Mouse (Mus musculus) MEL (cell line): ENCODE data around the gene Rgs6. TPM values are rescaled to one million over a fixed set of nuclear protein-coding genes. Genes with fewer than 3 reads are reported as not detected.
A peak's percentile ranks its signal among the peaks of the same experiment; 100 is the strongest.

ENCODE experiments used
- DNase-seq: peaks from one replicate; pipeline ENCODE4 v3.0.0; 2011; ENCODE audit warnings: low read depth, low spot score
- H3K27ac ChIP-seq: 2 replicates; pipeline ENCODE4 v1.5.1; 2012; ENCODE audit warnings: low read depth, mild to moderate bottlenecking, control low read depth, low read length, moderate library complexity; ENCODE audit not compliant: control insufficient read depth
- H3K27me3 ChIP-seq, 2 experiments: fragments of 150-350 bp in 1 of 2; sonication (generic) in 1 of 2; 2 replicates each; pipeline ENCODE4 v1.6.1; 2012; ENCODE audit warnings: low read length in 2 of 2, mild to moderate bottlenecking in 2 of 2, improper control_type of control experiment in 1 of 2, moderate library complexity in 1 of 2; ENCODE audit not compliant: insufficient read depth in 2 of 2, control insufficient read depth in 1 of 2
- H3K36me3 ChIP-seq, 2 experiments: 2 replicates each; pipeline ENCODE4 v1.6.1; 2012 to 2014; ENCODE audit warnings: low read length in 2 of 2, improper control_type of control experiment in 1 of 2, inconsistent platforms in 1 of 2, mild to moderate bottlenecking in 1 of 2; ENCODE audit not compliant: insufficient read depth in 2 of 2, control insufficient read depth in 1 of 2
- H3K4me1 ChIP-seq, 2 experiments: fragments of 150-350 bp in 1 of 2; sonication (generic) in 1 of 2; 2 replicates each; pipeline ENCODE4 v1.6.1; 2012; ENCODE audit warnings: low read length in 2 of 2, improper control_type of control experiment in 1 of 2, mild to moderate bottlenecking in 1 of 2; ENCODE audit not compliant: insufficient read depth in 2 of 2, control insufficient read depth in 1 of 2
- H3K4me3 ChIP-seq, 2 experiments: fragments of 150-350 bp in 1 of 2; sonication (generic) in 1 of 2; 2 replicates each; pipeline ENCODE4 v1.5.1; 2012; ENCODE audit warnings: low read depth in 2 of 2, low read length in 2 of 2, mild to moderate bottlenecking in 2 of 2, moderate library complexity in 2 of 2, control low read depth in 1 of 2, improper control_type of control experiment in 1 of 2; ENCODE audit not compliant: control insufficient read depth in 1 of 2, insufficient read depth in 1 of 2
- H3K79me2 ChIP-seq: 2 replicates; pipeline ENCODE4 v1.6.1; 2012; ENCODE audit warnings: mild to moderate bottlenecking, low read length, moderate library complexity; ENCODE audit not compliant: control insufficient read depth, poor library complexity, insufficient read depth
- H3K9ac ChIP-seq: 2 replicates; pipeline ENCODE4 v1.6.1; 2012; ENCODE audit warnings: low read depth, mild to moderate bottlenecking, control low read depth, low read length, moderate library complexity; ENCODE audit not compliant: control insufficient read depth, poor library complexity, severe bottlenecking
- H3K9me3 ChIP-seq: fragments of 150-350 bp; sonication (generic); replicated peaks from 2 replicates; pipeline ENCODE4 v1.6.1; 2012; ENCODE audit warnings: mild to moderate bottlenecking, low read length, improper control_type of control experiment, moderate library complexity; ENCODE audit not compliant: insufficient read depth
- CTCF ChIP-seq, 3 experiments: IDR thresholded peaks in 2 of 3; conservative IDR thresholded peaks in 1 of 3; 2 replicates each; pipeline ENCODE4 v1.5.1; 2011 to 2012; ENCODE audit warnings: low read length in 3 of 3, low read depth in 2 of 3, mild to moderate bottlenecking in 2 of 3, improper control_type of control experiment in 1 of 3, inconsistent platforms in 1 of 3, mixed read lengths in 1 of 3, moderate library complexity in 1 of 3; ENCODE audit not compliant: control insufficient read depth in 1 of 3, insufficient read depth in 1 of 3, poor library complexity in 1 of 3, severe bottlenecking in 1 of 3
- ELF1 ChIP-seq: IDR thresholded peaks from 2 replicates; pipeline ENCODE4 v1.6.1; 2014; ENCODE audit warnings: low read depth, mild to moderate bottlenecking, inconsistent platforms, low read length, improper control_type of control experiment, moderate library complexity
- EP300 ChIP-seq, 2 experiments: IDR thresholded peaks; 2 replicates each; pipeline ENCODE4 v1.6.1; 2011; ENCODE audit warnings: improper control_type of control experiment in 2 of 2, low read length in 2 of 2, low read depth in 1 of 2, mild to moderate bottlenecking in 1 of 2
- ETS1 ChIP-seq: IDR thresholded peaks from 2 replicates; pipeline ENCODE4 v1.6.1; 2012; ENCODE audit warnings: low read depth, mild to moderate bottlenecking, inconsistent platforms, low read length, improper control_type of control experiment, moderate library complexity
- GABPA ChIP-seq: IDR thresholded peaks from 2 replicates; pipeline ENCODE4 v1.6.1; 2012; ENCODE audit warnings: low read depth, mild to moderate bottlenecking, inconsistent platforms, low read length, improper control_type of control experiment, moderate library complexity
- GATA1 ChIP-seq: IDR thresholded peaks from 2 replicates; pipeline ENCODE4 v1.6.1; 2011; ENCODE audit warnings: low read depth, low read length, improper control_type of control experiment
- HCFC1 ChIP-seq: IDR thresholded peaks from 2 replicates; pipeline ENCODE4 v1.6.1; 2012; ENCODE audit warnings: low read depth, mild to moderate bottlenecking, inconsistent platforms, low read length, improper control_type of control experiment, moderate library complexity
- JUND ChIP-seq: IDR thresholded peaks from 2 replicates; pipeline ENCODE4 v1.6.1; 2011; ENCODE audit warnings: low read depth, mild to moderate bottlenecking, improper control_type of control experiment, low read length
- MAX ChIP-seq: IDR thresholded peaks from 2 replicates; pipeline ENCODE4 v1.6.1; 2011; ENCODE audit warnings: low read length, improper control_type of control experiment
- MEF2A ChIP-seq: IDR thresholded peaks from 2 replicates; pipeline ENCODE4 v1.6.1; 2014; ENCODE audit warnings: low read depth, mild to moderate bottlenecking, inconsistent platforms, low read length, improper control_type of control experiment; ENCODE audit not compliant: poor library complexity, insufficient replicate concordance, severe bottlenecking; ENCODE audit errors: extremely low read depth
- MXI1 ChIP-seq: IDR thresholded peaks from 2 replicates; pipeline ENCODE4 v1.6.1; 2011; ENCODE audit warnings: mild to moderate bottlenecking, low read depth, low read length, improper control_type of control experiment
- MYB ChIP-seq: IDR thresholded peaks from 2 replicates; pipeline ENCODE4 v1.6.1; 2011; ENCODE audit warnings: mild to moderate bottlenecking, low read depth, low read length, improper control_type of control experiment
- MYC ChIP-seq: IDR thresholded peaks from 2 replicates; pipeline ENCODE4 v1.6.1; 2011; ENCODE audit warnings: low read depth, mild to moderate bottlenecking, low read length, improper control_type of control experiment, moderate library complexity
- POLR2AphosphoS5 ChIP-seq: IDR thresholded peaks from 2 replicates; pipeline ENCODE4 v1.6.1; 2012; ENCODE audit warnings: low read depth, borderline replicate concordance, mild to moderate bottlenecking, inconsistent platforms, low read length, moderate library complexity, mixed read lengths
- RAD21 ChIP-seq: IDR thresholded peaks from 2 replicates; pipeline ENCODE4 v1.6.1; 2011; ENCODE audit warnings: mild to moderate bottlenecking, low read depth, low read length, improper control_type of control experiment
- RCOR1 ChIP-seq: IDR thresholded peaks from 2 replicates; pipeline ENCODE4 v1.6.1; 2012; ENCODE audit warnings: low read depth, mild to moderate bottlenecking, inconsistent platforms, low read length, improper control_type of control experiment
- SIN3A ChIP-seq: IDR thresholded peaks from 2 replicates; pipeline ENCODE4 v1.6.1; 2012; ENCODE audit warnings: low read length, improper control_type of control experiment, inconsistent platforms
- SMC3 ChIP-seq: IDR thresholded peaks from 2 replicates; pipeline ENCODE4 v1.6.1; 2011; ENCODE audit warnings: low read depth, low read length, improper control_type of control experiment
- TAL1 ChIP-seq: IDR thresholded peaks from 2 replicates; pipeline ENCODE4 v1.6.1; 2012; ENCODE audit warnings: mild to moderate bottlenecking, inconsistent platforms, low read length, moderate library complexity, mixed read lengths
- TBP ChIP-seq: IDR thresholded peaks from 2 replicates; pipeline ENCODE4 v1.8.0; 2011; ENCODE audit warnings: low read depth, low read length, improper control_type of control experiment
- TCF12 ChIP-seq: IDR thresholded peaks from 2 replicates; pipeline ENCODE4 v1.6.1; 2014; ENCODE audit warnings: low read depth, mild to moderate bottlenecking, inconsistent platforms, low read length, improper control_type of control experiment, moderate library complexity
- UBTF ChIP-seq: IDR thresholded peaks from 2 replicates; pipeline ENCODE4 v1.6.1; 2012; ENCODE audit warnings: low read depth, mild to moderate bottlenecking, inconsistent platforms, low read length, improper control_type of control experiment, moderate library complexity, borderline replicate concordance; ENCODE audit not compliant: insufficient read depth
- ZKSCAN1 ChIP-seq: IDR thresholded peaks from 2 replicates; pipeline ENCODE4 v1.6.1; 2012; ENCODE audit warnings: low read depth, mild to moderate bottlenecking, inconsistent platforms, low read length, improper control_type of control experiment, moderate library complexity
- polyA plus RNA-seq, 2 experiments: library from polyadenylated mRNA; stranded (reverse) in 1 of 2; unstranded in 1 of 2; fragments of >175 nt in 1 of 2; fragments of >200 nt in 1 of 2; gene quantifications; 2 replicates each; pipeline versions ENCODE4 v1.2.1 to v1.2.4; 2012; ENCODE audit warnings: low replicate concordance in 2 of 2, low read depth in 1 of 2; ENCODE audit not compliant: insufficient read length in 2 of 2, insufficient read depth in 1 of 2, missing spikeins in 1 of 2
- total RNA-seq: library from RNA; depleted of rRNA; stranded (reverse); fragments of 300-350 nt; gene quantifications from 2 replicates; pipeline ENCODE4 v1.2.3, GENCODE M21; 2012

The Rgs6 gene
- total and polyA plus RNA-seq, 3 experiments, result not detected

DNA sequence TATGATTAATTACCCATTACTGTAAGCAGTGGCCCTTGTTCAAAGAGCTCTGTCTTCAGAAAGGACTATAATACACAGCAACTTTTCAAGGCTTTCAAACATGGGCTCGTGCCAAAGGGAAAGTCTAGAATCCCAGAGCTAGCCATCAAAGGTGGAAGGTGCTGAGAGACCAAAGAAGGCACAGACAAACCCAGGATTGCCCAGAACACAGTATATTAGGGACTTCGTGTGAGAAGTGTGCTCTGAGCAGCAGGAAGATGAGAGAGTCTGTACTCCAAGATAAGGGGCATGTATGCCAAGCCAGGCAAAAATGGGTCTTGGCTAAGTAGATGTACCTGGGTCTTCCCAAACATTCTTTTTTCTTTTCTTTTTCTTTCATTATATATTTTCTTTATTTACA is 553.1 kb downstream of the Rgs6 start:
- Histone ChIP-seq H3K79me2 (no peaks in the 10 kb centered on the region), H3K36me3 (peaks cover 0 to 21% of the 10 kb centered on the region in 2 experiments; a peak in 2 of 4 replicates), H3K4me1 (peaks cover 4 to 31% of the 10 kb centered on the region in 2 experiments; a peak in 3 of 4 replicates), H3K4me3 (no peak overlapping the region), H3K27me3 (peaks cover 3 to 6% of the 10 kb centered on the region in 2 experiments; a peak in 3 of 4 replicates), H3K27ac (peak overlapping the region; percentile 51; the same call in 1 of the 2 replicates), H3K9me3 (no peaks in the 10 kb centered on the region), H3K9ac (no peak overlapping the region)
- no peak for TF ChIP-seq ELF1
- TF ChIP-seq MYB, result no peak
- peak; percentile 93 for TF ChIP-seq SIN3A
- TF ChIP-seq MAX, result peak; percentile 91
- TF ChIP-seq SMC3, result peak; percentile 12; the same call in 1 of the 2 replicates
- TF ChIP-seq JUND, result no peak
- no peak for TF ChIP-seq UBTF
- peak; percentile 80 for TF ChIP-seq ETS1
- no peak for TF ChIP-seq POLR2AphosphoS5
- peak; percentile 46; the same call in 1 of the 2 replicates for TF ChIP-seq MXI1
- TF ChIP-seq HCFC1, result 0 out of 2 replicates have a peak, but pooled peaks have one; percentile 41
- peak; percentile 84 for TF ChIP-seq TAL1
- TF ChIP-seq TCF12, result peak; percentile 90
- peak; percentile 64 for TF ChIP-seq RCOR1
- TF ChIP-seq EP300 (IDR thresholded peaks at IDR 0.05; ENCODE audit: low read depth in 1 of 2, low read length in 2 of 2), result peak; percentile 86 to 90
- TF ChIP-seq ZKSCAN1, result peak; percentile 77; the same call in 1 of the 2 replicates
- no peak for TF ChIP-seq MEF2A
- peak; percentile 75 for TF ChIP-seq MYC
- no peak for TF ChIP-seq TBP
- no peak for TF ChIP-seq RAD21
- TF ChIP-seq GATA1, result peak; percentile 92
- no peak for TF ChIP-seq CTCF (IDR thresholded peaks at IDR 0.05 in 2 of 3, conservative IDR thresholded peaks at IDR 0.05 in 1 of 3; ENCODE audit: control insufficient read depth in 1 of 3, insufficient read depth in 1 of 3, low read depth in 2 of 3, low read length in 3 of 3, poor library complexity in 1 of 3, severe bottlenecking in 1 of 3)
- no peak for TF ChIP-seq GABPA
- peak; percentile 85 for DNase-seq
